Mouse (Mus musculus) midbrain, postnatal 0 days (tissue): ENCODE data around the gene Rftn1. TPM values are rescaled to one million over a fixed set of nuclear protein-coding genes. Genes with fewer than 3 reads are reported as not detected.

Experiments used
- ATAC-seq: fragments of 200-750 bp; cut with Nextera tagmentation; 2 replicates; pipeline ENCODE4 v1.8.0; 2017; ENCODE audit warnings: moderate number of reproducible peaks, mild to moderate bottlenecking, moderate TSS enrichment, moderate library complexity; ENCODE audit not compliant: low FRiP score
- DNase-seq: peaks from one replicate; pipeline ENCODE4 v3.0.0-alpha.2; 2015; ENCODE audit warnings: low spot score
- H3K27ac ChIP-seq: fragments of 300-500 bp; sonication (generic); 2 replicates; pipeline ENCODE4 v1.5.1; 2014; ENCODE audit warnings: low read depth, mild to moderate bottlenecking, low read length, mixed read lengths
- H3K27me3 ChIP-seq: fragments of 300-500 bp; sonication (generic); 2 replicates; pipeline ENCODE4 v1.6.1; 2014; ENCODE audit warnings: low read length, control low read depth, mixed read lengths; ENCODE audit not compliant: insufficient read depth
- H3K36me3 ChIP-seq: fragments of 300-500 bp; sonication (generic); 2 replicates; pipeline ENCODE4 v1.6.1; 2014; ENCODE audit warnings: low read length, control low read depth, mixed read lengths; ENCODE audit not compliant: insufficient read depth
- H3K4me1 ChIP-seq: fragments of 300-500 bp; sonication (generic); 2 replicates; pipeline ENCODE4 v1.6.1; 2014; ENCODE audit warnings: mild to moderate bottlenecking, control low read depth, antibody characterized with exemption, low read length, mixed read lengths; ENCODE audit not compliant: insufficient read depth
- H3K4me2 ChIP-seq: fragments of 300-500 bp; sonication (generic); 2 replicates; pipeline ENCODE4 v1.6.1; 2014; ENCODE audit warnings: low read depth, mild to moderate bottlenecking, low read length, mixed read lengths; ENCODE audit not compliant: poor library complexity, severe bottlenecking
- H3K4me3 ChIP-seq: fragments of 300-500 bp; sonication (generic); 2 replicates; pipeline ENCODE4 v1.5.1; 2014; ENCODE audit warnings: low read depth, mild to moderate bottlenecking, low read length, moderate library complexity
- H3K9ac ChIP-seq: fragments of 300-500 bp; sonication (generic); replicated peaks from 2 replicates; pipeline ENCODE4 v1.6.1; 2014; ENCODE audit warnings: mild to moderate bottlenecking, low read length, moderate library complexity, mixed read lengths; ENCODE audit not compliant: poor library complexity, severe bottlenecking
- H3K9me3 ChIP-seq: fragments of 300-500 bp; sonication (generic); 2 replicates; pipeline ENCODE4 v1.6.1; 2016; ENCODE audit warnings: low read length, control low read depth
- CTCF ChIP-seq: IDR thresholded peaks from 2 replicates; pipeline ENCODE4 v1.5.1; 2016; ENCODE audit warnings: antibody characterized with exemption, mild to moderate bottlenecking
- WGBS: fragments of 180-500 bp; shearing (Covaris S2); extraction: QIAGEN DNeasy Blood & Tissue Kit; methylation state at CpG from one replicate; pipeline ENCODE4 v1.1.7; 2014; 5-methylcytosine and 5-hydroxymethylcytosine counted together
- polyA plus RNA-seq: library from polyadenylated mRNA; unstranded; fragments of >200 nt; fragmentation: Nextera tagmentation; extraction: Ambion mirVana; gene quantifications from 2 replicates; pipeline ENCODE4 v1.2.1, GENCODE M21; 2015
- total RNA-seq: library from RNA; depleted of rRNA; stranded (reverse); fragments of >200 nt; gene quantifications from 2 replicates; pipeline ENCODE4 v1.2.3, GENCODE M21; 2014

Gene Rftn1
- total and polyA plus RNA-seq, 2 experiments from 2014 or later, result 28.2 to 46.4 TPM

DNA sequence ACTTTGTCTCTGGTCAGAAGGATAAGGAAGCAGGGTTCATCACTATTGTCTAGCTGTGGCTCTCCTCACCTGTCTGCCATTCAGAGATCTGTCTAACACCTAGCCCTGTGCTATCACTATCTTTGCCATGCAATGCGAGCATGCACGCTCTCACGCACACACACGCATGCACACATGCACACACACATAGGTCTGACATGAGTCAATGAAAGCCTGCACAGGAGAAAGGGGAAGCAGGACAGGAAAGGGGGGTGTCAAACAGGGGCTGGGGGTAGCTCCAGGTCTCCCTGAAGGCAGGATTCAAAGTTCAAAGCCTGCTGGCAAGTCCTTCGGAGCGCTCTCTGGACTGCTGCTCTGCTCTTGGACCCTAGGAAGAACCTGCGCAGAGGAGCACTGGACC lies 4.9 kb upstream of the Rftn1 start:
- H3K27ac ChIP-seq, result no peak overlapping the region
- 94% methylated on average over 7 of the region's 7 CpGs for WGBS
- H3K9ac ChIP-seq, result no peak overlapping the region
- H3K4me1 ChIP-seq, result peaks cover 10% of the 10 kb centered on the region; the same call in 1 of the 2 replicates
- H3K27me3 ChIP-seq, result no peaks in the 10 kb centered on the region; the same call in 1 of the 2 replicates
- TF ChIP-seq CTCF, result no peak
- no peak for ATAC-seq
- H3K9me3 ChIP-seq, result no peaks in the 10 kb centered on the region
- H3K4me3 ChIP-seq, result no peak overlapping the region
- DNase-seq, result no peak
- H3K4me2 ChIP-seq, result no peak overlapping the region
- H3K36me3 ChIP-seq, result no peaks in the 10 kb centered on the region

DNA sequence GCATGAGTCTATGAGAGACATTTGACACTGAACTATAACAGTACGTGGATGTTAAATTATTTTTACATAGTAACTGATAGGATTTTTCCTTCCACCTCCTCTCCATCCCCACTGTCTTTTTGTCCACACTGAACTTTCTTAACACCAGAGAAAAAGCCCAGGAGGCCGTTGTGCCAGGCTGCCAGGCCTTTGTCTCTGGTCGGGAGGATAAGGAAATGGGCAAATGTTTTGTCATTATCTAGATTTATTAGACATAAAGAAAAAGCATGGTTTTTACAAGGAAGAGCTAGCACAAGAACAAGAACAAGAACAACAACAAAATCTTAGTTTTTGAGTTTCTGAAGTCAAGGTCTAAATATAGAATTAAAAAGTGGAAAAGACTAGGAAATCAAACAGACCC lies 4.1 kb upstream of the Rftn1 start:
- no peaks in the 10 kb centered on the region; the same call in 1 of the 2 replicates for H3K27me3 ChIP-seq
- H3K4me2 ChIP-seq, result no peak overlapping the region
- DNase-seq (no peak), ATAC-seq (no peak)
- H3K9me3 ChIP-seq, result no peaks in the 10 kb centered on the region
- H3K4me1 ChIP-seq, result peaks cover 10% of the 10 kb centered on the region; the same call in 1 of the 2 replicates
- WGBS, result 70% methylated on average over 3 of the region's 3 CpGs
- H3K9ac ChIP-seq, result no peak overlapping the region
- no peak for TF ChIP-seq CTCF
- no peak overlapping the region for H3K27ac ChIP-seq
- H3K36me3 ChIP-seq, result no peaks in the 10 kb centered on the region
- H3K4me3 ChIP-seq, result no peak overlapping the region

DNA sequence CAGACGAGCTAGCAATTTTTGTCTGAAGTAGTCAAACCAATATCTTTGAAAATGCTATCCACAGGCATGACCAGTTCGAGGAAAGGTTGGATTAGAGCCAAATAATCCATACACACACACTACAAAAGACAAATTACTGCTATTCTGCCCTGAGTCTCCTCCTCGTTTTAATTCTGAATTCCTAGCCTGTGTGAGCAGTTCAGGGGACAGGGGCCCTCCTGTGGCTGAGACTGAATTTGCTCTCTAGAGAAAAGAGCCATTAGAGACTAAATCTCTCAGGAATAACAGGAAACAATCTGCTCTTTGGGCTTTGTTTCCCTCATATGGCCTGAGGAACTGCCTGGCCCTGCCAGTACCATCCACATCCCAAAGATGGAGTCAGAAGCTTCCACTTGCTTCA lies 3.2 kb upstream of the Rftn1 start:
- H3K27ac ChIP-seq, result no peak overlapping the region
- TF ChIP-seq CTCF, result peak; percentile 79
- ATAC-seq (no peak), DNase-seq (peak; percentile 59)
- no peaks in the 10 kb centered on the region; the same call in 1 of the 2 replicates for H3K27me3 ChIP-seq
- no peaks in the 10 kb centered on the region for H3K9me3 ChIP-seq
- WGBS, result 30% methylated on average over 3 of the region's 3 CpGs
- H3K4me2 ChIP-seq, result no peak overlapping the region
- no peaks in the 10 kb centered on the region for H3K36me3 ChIP-seq
- H3K4me3 ChIP-seq, result no peak overlapping the region
- peaks cover 10% of the 10 kb centered on the region; the same call in 1 of the 2 replicates for H3K4me1 ChIP-seq
- no peak overlapping the region for H3K9ac ChIP-seq

DNA sequence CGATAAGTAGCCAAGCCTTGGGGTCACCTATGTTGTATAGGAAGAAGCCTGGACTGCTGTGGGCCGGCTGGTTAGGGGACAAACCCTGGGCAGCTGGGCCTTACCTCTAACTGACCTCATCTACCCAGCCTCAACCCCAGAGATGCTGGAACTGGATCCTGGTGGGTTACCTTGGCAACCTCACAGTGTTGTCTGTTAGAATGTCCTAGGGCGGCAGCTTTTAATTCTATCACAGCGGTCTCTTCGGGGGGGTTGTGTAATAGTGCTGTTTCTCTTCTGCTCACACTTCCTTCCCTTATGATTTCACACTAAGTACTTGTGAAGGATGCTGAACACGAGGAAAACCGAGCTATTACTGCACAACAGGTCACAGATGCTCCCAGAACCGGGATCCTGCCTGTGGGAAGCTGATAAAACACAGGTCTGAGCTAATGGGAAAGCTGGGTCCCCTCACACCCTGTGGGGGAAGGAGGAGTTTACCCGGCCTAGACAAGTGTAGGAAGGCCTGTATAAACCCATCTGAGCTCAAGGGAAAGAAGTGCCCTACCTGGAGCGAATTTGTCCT lies 2.0 kb upstream of the Rftn1 start:
- 30% methylated on average over 10 of the region's 10 CpGs for WGBS
- ATAC-seq (no peak), DNase-seq (peak; percentile 41)
- H3K27ac ChIP-seq, result no peak overlapping the region
- no peaks in the 10 kb centered on the region for H3K9me3 ChIP-seq
- H3K4me2 ChIP-seq, result no peak overlapping the region
- H3K9ac ChIP-seq, result no peak overlapping the region
- no peak overlapping the region for H3K4me3 ChIP-seq
- no peaks in the 10 kb centered on the region for H3K36me3 ChIP-seq
- no peaks in the 10 kb centered on the region; the same call in 1 of the 2 replicates for H3K27me3 ChIP-seq
- peaks cover 10% of the 10 kb centered on the region; the same call in 1 of the 2 replicates for H3K4me1 ChIP-seq
- no peak for TF ChIP-seq CTCF

DNA sequence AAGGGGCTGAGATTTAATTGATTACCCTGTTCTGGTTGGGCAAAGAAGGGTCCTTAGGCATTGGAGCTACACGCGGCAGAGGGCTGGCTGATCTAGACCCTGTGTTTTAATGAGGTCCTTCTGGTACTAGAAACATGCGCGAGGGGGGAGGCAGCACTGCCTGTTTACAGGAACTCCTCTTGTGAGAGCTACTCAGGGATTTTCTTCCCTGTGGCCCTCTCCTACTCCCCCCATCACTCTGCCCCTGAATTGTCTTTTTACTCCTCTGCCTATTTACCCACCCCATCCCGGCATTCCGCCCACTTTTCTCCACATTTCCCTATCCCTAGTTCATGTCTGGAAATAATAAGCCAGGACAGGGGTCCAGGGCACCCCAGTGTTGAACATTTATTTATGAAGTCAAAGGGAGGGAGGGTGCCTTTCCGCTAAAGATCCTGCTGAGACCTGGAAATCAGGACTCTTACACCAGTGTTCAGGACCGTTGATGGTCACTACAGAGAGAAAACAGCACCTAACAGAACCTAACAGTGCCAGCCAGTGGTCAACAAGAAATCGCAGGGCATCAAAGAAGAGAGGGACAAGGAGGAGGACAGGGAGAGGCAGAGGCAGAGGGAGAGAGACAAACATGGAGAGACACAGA lies 964 bp upstream of the Rftn1 start:
- Histone ChIP-seq H3K27me3 (no peaks in the 10 kb centered on the region; the same call in 1 of the 2 replicates), H3K9ac (no peak overlapping the region), H3K36me3 (no peaks in the 10 kb centered on the region), H3K27ac (no peak overlapping the region), H3K4me2 (no peak overlapping the region), H3K4me3 (no peak overlapping the region), H3K4me1 (peaks cover 10% of the 10 kb centered on the region; the same call in 1 of the 2 replicates), H3K9me3 (no peaks in the 10 kb centered on the region)
- WGBS, result 60% methylated on average over 9 of the region's 9 CpGs
- DNase-seq, result no peak
- TF ChIP-seq CTCF, result peak; percentile 18; the same call in 1 of the 2 replicates
- ATAC-seq, result no peak

DNA sequence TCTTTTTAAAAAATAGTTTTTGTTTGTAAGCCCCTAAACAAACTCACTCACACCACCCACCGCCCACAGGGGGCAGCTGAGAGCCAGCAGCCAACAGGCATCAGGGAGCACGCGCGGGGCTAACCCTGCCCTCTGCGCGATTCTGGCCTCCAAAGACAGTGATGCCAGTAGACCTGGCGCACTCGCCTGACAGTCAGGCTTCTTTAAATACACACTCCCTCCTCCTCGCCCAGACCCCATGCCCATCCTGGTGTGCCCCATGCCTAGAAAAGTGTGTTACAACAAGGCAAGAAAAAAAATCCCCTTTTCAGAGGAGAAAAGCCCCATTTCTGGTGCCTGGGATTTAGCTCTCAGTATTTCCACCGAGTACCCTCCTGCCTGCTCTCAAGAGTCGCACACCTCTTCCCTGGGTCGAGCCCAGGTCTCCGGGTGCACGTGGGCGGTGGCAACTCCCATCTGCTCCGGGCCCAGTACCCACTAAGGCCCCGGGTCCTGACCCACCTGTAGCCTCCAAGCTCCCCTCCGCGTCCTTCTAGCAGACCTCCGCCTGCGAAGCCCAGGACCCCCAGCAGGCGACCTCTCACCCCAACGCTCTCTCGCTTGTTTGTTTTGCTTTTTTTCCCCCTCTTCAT lies 977 bp downstream of the Rftn1 start:
- 4% methylated on average over 24 of the region's 24 CpGs for WGBS
- H3K27ac ChIP-seq, result no peak overlapping the region
- H3K4me3 ChIP-seq, result peak overlapping the region; percentile 75
- TF ChIP-seq CTCF, result peak; percentile 75
- DNase-seq (peak; percentile 71), ATAC-seq (peak; percentile 53; the same call in 1 of the 2 replicates)
- H3K9me3 ChIP-seq, result no peaks in the 10 kb centered on the region
- H3K36me3 ChIP-seq, result no peaks in the 10 kb centered on the region
- peak overlapping the region; percentile 92 for H3K4me2 ChIP-seq
- peaks cover 16% of the 10 kb centered on the region for H3K4me1 ChIP-seq
- H3K9ac ChIP-seq, result peak overlapping the region; percentile 54
- no peaks in the 10 kb centered on the region; the same call in 1 of the 2 replicates for H3K27me3 ChIP-seq
